Mouse (Mus musculus) colon, adult 2 months (tissue): ENCODE results near the gene Wdr37. TPM values are rescaled to one million over a fixed set of nuclear protein-coding genes. Genes with fewer than 3 reads are reported as not detected.

Experiments used
- polyA plus RNA-seq: library from polyadenylated mRNA; depleted of rRNA; stranded (reverse); fragments of >200 nt; gene quantifications from 2 replicates; pipeline ENCODE4 v1.2.3, GENCODE M21; 2012; rRNA removed

Wdr37 gene
- polyA plus RNA-seq: 4.3 and 6.8 TPM in 2 replicates

GRCm38 (mm10) chr13:8871314-8871962 is at the start of gene Wdr37:
Wdr37 (minus strand) TSS chr13:8871909.

GRCm38 (mm10) chr13:8885445-8886184 is 13.9 kb upstream of the Wdr37 start, which contains the start of gene Idi1:
Idi1 (plus strand) TSS chr13:8885501.

Other genes starting within 250 kb of the Wdr37 start
- gene Idi1, start 13.6 kb upstream of the Wdr37 start, polyA plus RNA-seq: 9.8 and 13.1 TPM in 2 replicates
- not detected in 2 replicates for gene Gm9745, start 76.3 kb upstream of the Wdr37 start, polyA plus RNA-seq
- not detected in 2 replicates for gene Idi2, start 81.0 kb upstream of the Wdr37 start, polyA plus RNA-seq
- gene Gtpbp4, start 124.2 kb upstream of the Wdr37 start, polyA plus RNA-seq: 3.5 and 4.1 TPM in 2 replicates
- gene Larp4b, start 222.0 kb upstream of the Wdr37 start, polyA plus RNA-seq: 19.4 and 21.5 TPM in 2 replicates